Mouse (Mus musculus) natural killer cell, adult 2 months (primary cell): Measurements from ENCODE around the gene Zfp617.
"Not testable (repeated sequence)": the region's sequence is repeated elsewhere in the genome, so short reads cannot be mapped to it uniquely, and the experiment has no call there.

Experiments used
- DNase-seq, 2 experiments: peaks; one replicate each; pipeline ENCODE4 v3.0.0; 2022; ENCODE audit warnings: low spot score in 2 of 2

The Zfp617 gene

DNA sequence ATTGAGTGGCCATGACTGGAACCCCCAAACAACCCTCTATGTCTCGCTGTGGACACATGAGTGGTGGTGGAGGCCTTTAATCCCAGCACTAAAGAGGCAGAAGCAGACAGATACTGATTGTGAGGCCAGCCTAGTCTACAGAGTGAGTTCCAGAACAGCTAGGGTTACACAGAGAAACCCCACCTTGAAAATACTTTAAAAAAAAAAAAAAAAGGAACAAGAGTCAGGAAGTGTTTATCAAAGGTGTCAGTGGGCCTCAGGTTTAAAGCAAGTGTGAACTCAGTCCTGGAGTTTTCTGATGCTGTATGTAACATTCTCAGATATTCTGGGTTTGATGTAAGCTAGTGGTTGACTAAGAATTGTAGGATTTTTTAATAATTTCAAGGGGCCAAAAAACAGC, 44.1 kb downstream of the Zfp617 start:
- no peak for DNase-seq

- DNase-seq, result not testable (repeated sequence)
Measured at GRCm38 (mm10) chr8:71952961-71953700, 44.7 kb downstream of the Zfp617 start.

GRCm38 (mm10) chr8:71954666-71955065, 46.2 kb downstream of the Zfp617 start:
- DNase-seq, result no peak

GRCm38 (mm10) chr8:71960483-71960882, 52.0 kb downstream of the Zfp617 start:
- no peak for DNase-seq

- DNase-seq, result no peak
Measured at GRCm38 (mm10) chr8:71961796-71962195, 53.4 kb downstream of the Zfp617 start.

DNA sequence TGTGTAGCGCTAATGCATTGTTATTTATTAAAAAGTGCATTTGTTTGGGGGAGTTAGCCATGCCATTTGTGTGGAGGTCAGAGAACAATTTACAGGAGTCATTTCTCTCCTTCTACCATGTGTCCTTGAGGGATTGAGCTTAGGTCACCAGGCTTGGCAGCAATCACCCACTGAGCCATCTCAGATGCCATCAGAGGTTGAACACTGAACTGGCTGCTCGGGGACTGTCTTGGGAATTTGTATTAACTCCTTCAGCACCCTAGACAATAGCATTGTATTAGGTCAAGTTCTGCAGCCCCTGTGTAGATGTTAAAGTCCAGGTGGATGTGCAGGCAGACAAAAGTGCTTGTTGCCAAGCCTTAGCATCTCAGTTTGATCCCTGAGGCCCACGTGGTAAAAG, 55.6 kb downstream of the Zfp617 start:
- no peak for DNase-seq

DNA sequence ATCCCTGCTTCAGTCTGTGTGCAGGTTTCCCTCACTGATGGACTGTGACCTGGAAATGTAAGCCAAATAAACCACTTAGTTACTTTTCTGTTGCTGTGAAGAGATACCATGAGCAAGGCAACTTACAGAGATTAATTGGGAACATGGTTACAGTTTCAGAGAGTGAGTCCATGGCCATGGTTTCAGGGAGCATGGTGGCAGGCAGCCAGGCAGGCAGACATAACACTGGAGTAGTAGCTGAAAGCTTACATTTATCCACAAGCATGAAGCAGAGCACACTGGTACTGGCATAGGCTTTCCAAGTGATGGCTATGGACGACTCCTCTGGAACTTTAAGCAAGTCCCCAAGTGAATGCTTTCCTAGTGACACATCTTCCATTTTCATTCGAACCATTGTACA, 56.7 kb downstream of the Zfp617 start:
- no peak for DNase-seq

DNA sequence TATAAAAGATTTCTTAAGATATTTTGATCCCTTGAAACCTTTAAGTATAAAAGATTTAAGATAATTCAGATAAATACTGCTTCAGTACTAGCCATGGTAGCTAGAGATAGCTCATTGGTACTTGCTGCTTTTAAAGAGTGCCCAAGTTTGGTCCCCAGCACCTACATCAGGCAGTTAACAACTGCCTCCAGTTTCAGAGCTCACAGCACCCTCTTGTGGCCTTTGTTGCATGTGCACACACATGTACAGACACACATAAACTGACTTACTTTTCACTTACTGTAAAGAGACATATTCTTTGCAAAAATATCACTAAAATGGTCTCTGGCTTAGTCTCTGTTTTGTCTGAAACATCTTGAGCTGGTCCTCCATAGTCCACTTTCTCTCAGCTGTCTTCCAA, 58.0 kb downstream of the Zfp617 start:
- DNase-seq, result no peak

- no peak for DNase-seq
Measured at GRCm38 (mm10) chr8:71967261-71967660, 58.8 kb downstream of the Zfp617 start.

DNA sequence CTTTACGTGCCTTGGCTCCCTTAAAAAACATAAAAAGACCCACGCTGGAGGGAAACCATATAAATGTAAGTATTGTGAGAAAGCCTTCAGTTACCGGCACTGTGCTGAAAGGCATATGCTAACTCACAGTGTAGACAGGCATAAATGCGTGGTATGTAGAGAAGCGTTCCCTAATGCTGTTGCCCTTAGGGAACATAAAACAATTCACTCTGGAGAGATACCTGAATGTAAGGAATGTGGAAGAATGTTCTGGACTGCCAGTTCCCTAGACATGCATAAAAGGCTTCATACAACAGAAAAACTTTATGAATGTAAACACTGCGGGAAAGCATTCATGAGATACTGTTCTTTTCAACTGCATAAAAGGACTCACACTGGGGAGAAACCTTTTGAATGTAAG, 59.7 kb downstream of the Zfp617 start:
- no peak for DNase-seq

DNA sequence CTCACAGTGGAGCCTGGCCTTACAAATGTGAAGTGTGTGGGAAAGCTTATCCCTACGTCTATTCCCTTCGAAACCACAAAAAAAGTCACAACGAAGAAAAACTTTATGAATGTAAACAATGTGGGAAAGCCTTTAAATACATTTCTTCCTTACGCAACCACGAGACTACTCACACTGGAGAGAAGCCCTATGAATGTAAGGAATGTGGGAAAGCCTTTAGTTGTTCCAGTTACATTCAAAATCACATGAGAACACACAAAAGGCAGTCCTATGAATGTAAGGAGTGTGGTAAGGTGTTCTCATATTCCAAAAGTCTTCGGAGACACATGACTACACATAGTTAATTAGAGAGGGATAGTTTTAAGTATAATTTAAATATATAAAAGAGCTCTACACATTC, 60.2 kb downstream of the Zfp617 start:
- no peak for DNase-seq

GRCm38 (mm10) chr8:71971945-71972344, 63.5 kb downstream of the Zfp617 start:
- no peak for DNase-seq

- no peak for DNase-seq
Measured at GRCm38 (mm10) chr8:71974211-71974610, 65.8 kb downstream of the Zfp617 start.

DNA sequence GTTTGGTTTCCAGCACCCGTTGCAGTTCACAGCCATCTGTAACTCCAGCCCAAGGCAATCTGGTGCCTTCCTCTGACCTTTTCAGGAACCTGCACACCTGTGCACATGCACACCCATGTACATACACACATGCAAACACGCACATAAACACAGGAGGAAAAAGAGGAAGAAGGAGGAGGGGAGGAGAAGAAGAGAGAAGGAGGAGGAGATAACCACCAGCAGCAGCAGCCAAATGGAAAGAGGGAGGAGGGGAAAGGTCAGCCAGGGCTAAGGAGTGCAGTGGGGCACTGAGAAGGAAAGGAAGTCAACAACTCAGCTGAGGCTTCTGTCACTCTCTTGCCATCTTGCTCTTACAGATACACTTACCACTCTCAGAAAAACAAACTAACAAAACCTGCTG, 72.6 kb downstream of the Zfp617 start:
- DNase-seq, result peak in 1 of 2 experiments; percentile 8

GRCm38 (mm10) chr8:71981456-71981855, 73.0 kb downstream of the Zfp617 start:
- DNase-seq, result no peak
